Mouse (Mus musculus): ENCODE measurements at regions not wholly inside any gene's neighbourhood (a gene's known extent, or its start where the extent isn't known, plus 50 kb on each side); places are given as distances from the start of the nearest gene placed in this dataset.

- H3K27me3 ChIP-seq: no peaks in the 10 kb centered on the region
- H3K4me1 ChIP-seq: no peaks in the 10 kb centered on the region
- no peaks in the 10 kb centered on the region for H3K36me3 ChIP-seq
- no peak overlapping the region for H3K27ac ChIP-seq (replicated peaks)
- H3K9me3 ChIP-seq: no peaks in the 10 kb centered on the region
- H3K4me3 ChIP-seq: no peak overlapping the region
- no peak for ATAC-seq (replicated peaks)
- no peak overlapping the region for H3K4me2 ChIP-seq (replicated peaks)
- WGBS: 86% methylated on average over 3 of the region's 3 CpGs
- no peak overlapping the region for H3K9ac ChIP-seq (replicated peaks)
Observed at GRCm38 (mm10) chr7:124455659-124456058, 473.0 kb downstream of the Hs3st4 start.

GRCm38 (mm10) chr7:124487326-124487725, 504.7 kb downstream of the Hs3st4 start:
- Histone ChIP-seq H3K4me1 (no peaks in the 10 kb centered on the region), H3K4me2 (replicated peaks) (no peak overlapping the region), H3K9me3 (0 out of 2 replicates have a peak, but pooled peaks cover 4% of the 10 kb centered on the region), H3K9ac (replicated peaks) (no peak overlapping the region), H3K36me3 (no peaks in the 10 kb centered on the region), H3K4me3 (no peak overlapping the region), H3K27me3 (no peaks in the 10 kb centered on the region), H3K27ac (replicated peaks) (no peak overlapping the region)
- no peak for ATAC-seq (replicated peaks)
- WGBS: 65% methylated on average over 1 of the region's 1 CpGs

DNA sequence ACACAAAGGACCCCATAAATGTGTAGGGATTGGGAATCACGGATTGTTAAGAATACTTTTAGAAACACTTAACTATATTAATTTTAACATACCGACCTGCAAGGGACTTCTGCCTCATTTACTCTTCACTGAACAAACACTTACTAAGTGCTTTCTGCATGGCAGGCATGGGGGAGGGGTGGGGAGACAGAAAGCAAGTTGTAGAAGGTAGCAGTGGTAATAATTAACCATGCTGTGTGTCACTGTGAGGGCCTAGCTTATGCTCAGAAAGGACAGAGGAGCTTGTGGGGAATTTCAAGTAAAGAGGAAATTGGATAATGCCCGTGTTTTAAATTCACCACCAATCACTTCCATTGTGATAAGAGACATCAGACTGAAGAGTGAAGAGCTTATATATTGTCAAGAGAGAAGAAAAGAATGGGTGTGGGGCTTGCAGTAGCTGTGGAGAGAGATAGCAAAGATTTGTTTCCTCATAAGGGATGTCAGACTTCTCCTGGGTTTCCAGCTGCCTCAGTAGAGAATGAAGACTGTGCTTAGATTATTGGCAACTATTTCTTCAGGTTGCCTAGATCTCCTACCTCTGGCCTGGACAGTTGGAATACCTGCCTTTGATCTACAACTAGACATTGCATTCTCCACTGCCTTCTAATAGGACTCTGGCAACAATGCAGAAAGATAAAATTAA, 508.6 kb downstream of the Hs3st4 start:
- 62% methylated on average over 3 of the region's 3 CpGs for WGBS
- Histone ChIP-seq H3K36me3 (no peaks in the 10 kb centered on the region), H3K4me1 (no peaks in the 10 kb centered on the region), H3K9me3 (0 out of 2 replicates have a peak, but pooled peaks cover 4% of the 10 kb centered on the region), H3K9ac (replicated peaks) (no peak overlapping the region), H3K4me3 (no peak overlapping the region), H3K27ac (replicated peaks) (no peak overlapping the region), H3K4me2 (replicated peaks) (no peak overlapping the region), H3K27me3 (no peaks in the 10 kb centered on the region)
- ATAC-seq (replicated peaks): no peak

DNA sequence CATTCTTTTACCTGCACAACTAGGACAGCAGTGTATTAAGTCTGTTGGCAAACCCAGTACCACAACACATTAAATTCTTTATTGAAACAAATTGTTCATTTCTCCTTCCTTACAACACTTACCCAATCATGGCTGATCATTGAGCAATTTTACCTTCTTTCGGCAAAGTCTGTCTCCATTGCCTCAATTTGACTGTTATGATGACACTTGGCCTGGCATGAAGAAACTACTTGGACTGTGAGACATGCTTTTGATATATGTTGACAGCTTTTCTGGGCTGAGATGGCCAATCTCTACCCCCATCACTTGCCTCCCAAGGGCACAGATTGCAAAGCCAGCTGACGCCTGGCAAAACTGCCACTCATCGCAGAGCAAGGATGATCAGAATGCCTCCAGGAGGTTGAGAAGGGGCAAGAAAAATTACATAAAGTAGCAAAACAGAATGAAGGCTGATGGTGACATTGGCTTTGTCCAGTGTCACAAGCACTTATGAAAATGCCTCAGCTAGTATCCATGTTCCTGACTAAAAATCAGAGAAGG, 509.3 kb downstream of the Hs3st4 start:
- H3K27ac ChIP-seq (replicated peaks): no peak overlapping the region
- WGBS: 79% methylated on average over 3 of the region's 3 CpGs

DNA sequence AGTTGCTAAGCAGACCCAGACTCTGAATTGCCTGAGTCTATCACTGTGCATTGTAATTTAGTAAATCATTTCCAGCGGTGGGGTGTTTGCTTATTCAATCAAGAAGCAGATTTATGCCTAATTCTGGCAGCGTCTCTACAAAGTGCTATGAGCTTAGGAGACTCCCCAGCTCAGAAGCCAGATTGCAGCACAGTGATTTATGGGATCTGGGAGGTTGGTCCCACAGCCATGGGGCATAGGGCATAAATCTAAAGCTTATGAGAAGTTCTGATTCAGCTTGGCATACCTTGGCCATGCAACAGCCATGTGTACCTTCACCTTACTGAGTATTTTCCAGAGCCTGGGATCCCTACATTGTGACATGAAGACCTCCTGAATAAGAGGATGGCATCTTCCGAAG, 518.0 kb downstream of the Hs3st4 start:
- Histone ChIP-seq H3K9ac (replicated peaks) (no peak overlapping the region), H3K9me3 (no peaks in the 10 kb centered on the region), H3K27ac (replicated peaks) (no peak overlapping the region), H3K4me1 (peaks cover 4% of the 10 kb centered on the region; the same call in 1 of the 2 replicates), H3K36me3 (no peaks in the 10 kb centered on the region), H3K4me3 (no peak overlapping the region), H3K4me2 (replicated peaks) (no peak overlapping the region), H3K27me3 (no peaks in the 10 kb centered on the region)
- ATAC-seq (replicated peaks): no peak
- 83% methylated on average over 3 of the region's 3 CpGs for WGBS

More for the DNA sequence above, 509.3 kb downstream of the Hs3st4 start:
- Histone ChIP-seq H3K4me2 (replicated peaks) (no peak overlapping the region), H3K27me3 (no peaks in the 10 kb centered on the region), H3K4me3 (no peak overlapping the region), H3K4me1 (no peaks in the 10 kb centered on the region), H3K9ac (replicated peaks) (no peak overlapping the region), H3K36me3 (no peaks in the 10 kb centered on the region), H3K9me3 (no peaks in the 10 kb centered on the region)
- no peak for ATAC-seq (replicated peaks)

DNA sequence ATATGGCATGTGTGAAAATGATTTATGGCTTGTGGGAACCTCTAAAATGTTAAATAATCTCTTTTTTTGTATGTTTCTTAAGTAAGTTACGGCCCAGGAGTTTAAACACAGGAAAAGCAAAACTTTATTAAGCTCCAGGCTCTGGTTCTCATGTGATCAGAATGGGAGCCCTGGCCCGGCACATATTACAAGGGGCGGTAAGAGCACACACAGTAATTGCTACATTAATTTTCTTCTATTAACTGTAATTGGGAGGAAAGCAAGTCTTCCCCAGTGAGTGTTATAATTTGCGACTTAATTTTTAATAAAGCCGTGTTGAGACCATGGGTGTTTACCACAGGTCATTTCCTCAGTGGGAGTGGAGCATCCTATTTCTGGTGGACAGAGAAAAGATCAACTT, 520.1 kb downstream of the Hs3st4 start:
- no peak overlapping the region for H3K27ac ChIP-seq (replicated peaks)
- H3K36me3 ChIP-seq: no peaks in the 10 kb centered on the region
- no peaks in the 10 kb centered on the region for H3K9me3 ChIP-seq
- no peak overlapping the region for H3K4me2 ChIP-seq (replicated peaks)
- no peak overlapping the region for H3K4me3 ChIP-seq
- ATAC-seq (replicated peaks): no peak
- no peaks in the 10 kb centered on the region for H3K27me3 ChIP-seq
- H3K9ac ChIP-seq (replicated peaks): no peak overlapping the region
- peaks cover 4% of the 10 kb centered on the region; the same call in 1 of the 2 replicates for H3K4me1 ChIP-seq
- WGBS: 73% methylated on average over 5 of the region's 5 CpGs

DNA sequence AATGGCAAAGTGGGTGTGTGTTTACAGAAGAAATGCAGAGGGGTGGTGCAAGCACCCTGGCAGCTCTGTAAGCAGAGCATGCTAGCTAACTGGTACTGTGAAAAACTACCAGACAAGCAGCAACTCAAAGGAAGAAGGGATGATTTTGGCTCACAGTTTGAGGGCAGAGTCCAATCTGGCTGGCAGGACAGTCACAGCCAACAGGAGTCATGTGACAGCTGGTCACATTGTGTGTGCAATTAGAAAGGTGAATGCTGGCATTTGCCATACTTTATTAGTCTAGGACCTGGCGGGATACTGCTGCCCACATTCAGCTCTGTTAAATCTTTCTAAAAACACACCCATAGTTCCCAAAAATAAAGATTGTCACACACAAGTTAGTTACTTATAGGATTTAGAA, 566.4 kb downstream of the Hs3st4 start:
- no peaks in the 10 kb centered on the region for H3K36me3 ChIP-seq
- no peaks in the 10 kb centered on the region for H3K9me3 ChIP-seq
- no peaks in the 10 kb centered on the region for H3K4me1 ChIP-seq
- H3K4me3 ChIP-seq: no peak overlapping the region
- ATAC-seq (replicated peaks): no peak
- no peak overlapping the region for H3K4me2 ChIP-seq (replicated peaks)
- WGBS: 79% methylated on average over 1 of the region's 1 CpGs
- H3K27me3 ChIP-seq: no peaks in the 10 kb centered on the region
- no peak overlapping the region for H3K27ac ChIP-seq (replicated peaks)
- no peak overlapping the region for H3K9ac ChIP-seq (replicated peaks)

DNA sequence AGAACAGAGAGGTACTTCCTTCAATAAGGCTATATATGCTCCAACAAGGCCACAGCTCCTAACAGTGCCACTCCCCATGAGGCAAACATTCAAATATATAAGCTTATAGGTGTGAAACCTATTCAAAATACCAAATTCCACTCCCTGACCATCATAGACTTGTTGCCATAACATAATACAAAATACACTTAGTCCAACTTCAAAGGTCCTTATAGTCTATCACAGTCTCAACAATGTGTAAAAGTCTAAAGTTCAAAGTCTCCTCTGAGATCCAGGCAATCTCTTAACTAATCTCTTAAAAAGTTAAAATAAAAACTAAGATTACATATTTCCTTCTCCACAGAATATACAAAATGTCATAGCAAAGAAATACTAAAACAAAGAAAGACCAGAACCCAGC, 574.5 kb downstream of the Hs3st4 start:
- Histone ChIP-seq H3K4me1 (no peaks in the 10 kb centered on the region), H3K4me2 (replicated peaks) (no peak overlapping the region), H3K27ac (replicated peaks) (no peak overlapping the region), H3K9me3 (no peaks in the 10 kb centered on the region), H3K27me3 (no peaks in the 10 kb centered on the region), H3K4me3 (no peak overlapping the region), H3K36me3 (no peaks in the 10 kb centered on the region), H3K9ac (replicated peaks) (no peak overlapping the region)
- no peak for ATAC-seq (replicated peaks)

GRCm38 (mm10) chr7:124570804-124571203, 588.1 kb downstream of the Hs3st4 start:
- H3K4me1 ChIP-seq: no peaks in the 10 kb centered on the region
- no peak overlapping the region for H3K4me2 ChIP-seq (replicated peaks)
- H3K4me3 ChIP-seq: no peak overlapping the region
- H3K9me3 ChIP-seq: no peaks in the 10 kb centered on the region
- no peaks in the 10 kb centered on the region for H3K36me3 ChIP-seq
- ATAC-seq (replicated peaks): no peak
- no peaks in the 10 kb centered on the region for H3K27me3 ChIP-seq
- no peak overlapping the region for H3K27ac ChIP-seq (replicated peaks)
- H3K9ac ChIP-seq (replicated peaks): no peak overlapping the region

GRCm38 (mm10) chr7:124573666-124574065, 591.0 kb downstream of the Hs3st4 start:
- Histone ChIP-seq H3K9me3 (no peaks in the 10 kb centered on the region), H3K27ac (replicated peaks) (no peak overlapping the region), H3K27me3 (no peaks in the 10 kb centered on the region), H3K4me3 (no peak overlapping the region), H3K9ac (replicated peaks) (no peak overlapping the region), H3K4me1 (no peaks in the 10 kb centered on the region), H3K36me3 (no peaks in the 10 kb centered on the region), H3K4me2 (replicated peaks) (no peak overlapping the region)
- WGBS: 88% methylated on average over 5 of the region's 5 CpGs
- ATAC-seq (replicated peaks): no peak

- no peaks in the 10 kb centered on the region for H3K36me3 ChIP-seq
- H3K27me3 ChIP-seq: no peaks in the 10 kb centered on the region
- ATAC-seq (replicated peaks): no peak
- H3K4me2 ChIP-seq (replicated peaks): no peak overlapping the region
- no peak overlapping the region for H3K4me3 ChIP-seq
- 95% methylated on average over 2 of the region's 2 CpGs for WGBS
- H3K9ac ChIP-seq (replicated peaks): no peak overlapping the region
- no peaks in the 10 kb centered on the region for H3K4me1 ChIP-seq
- no peak overlapping the region for H3K27ac ChIP-seq (replicated peaks)
- H3K9me3 ChIP-seq: no peaks in the 10 kb centered on the region
Observed at GRCm38 (mm10) chr7:124581342-124581741, 598.7 kb downstream of the Hs3st4 start.

DNA sequence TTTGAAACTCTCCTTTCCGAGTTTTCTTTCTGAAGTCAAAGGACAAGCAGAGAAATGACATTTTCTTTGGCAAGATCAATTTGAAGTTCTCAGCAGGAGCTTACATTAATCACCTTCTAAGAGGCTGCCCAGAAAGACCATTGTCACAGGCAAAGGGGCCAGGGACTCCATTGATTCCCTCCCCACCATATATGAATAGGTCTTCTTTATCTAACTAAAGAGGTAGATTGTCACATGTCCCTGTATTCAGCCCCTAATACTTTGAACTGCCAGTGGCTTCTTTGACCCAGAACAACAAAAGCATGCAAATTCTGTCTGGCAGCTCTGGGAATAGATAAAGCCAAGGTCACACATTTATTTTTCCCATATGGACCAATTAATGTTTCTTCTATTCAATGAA, 602.6 kb downstream of the Hs3st4 start:
- 21% methylated on average over 1 of the region's 1 CpGs for WGBS
- ATAC-seq (replicated peaks): no peak

GRCm38 (mm10) chr7:124591369-124591768, 608.7 kb downstream of the Hs3st4 start:
- Histone ChIP-seq H3K27ac (replicated peaks) (no peak overlapping the region), H3K4me3 (no peak overlapping the region), H3K9me3 (no peaks in the 10 kb centered on the region), H3K36me3 (no peaks in the 10 kb centered on the region), H3K4me2 (replicated peaks) (no peak overlapping the region), H3K9ac (replicated peaks) (no peak overlapping the region), H3K4me1 (no peaks in the 10 kb centered on the region), H3K27me3 (no peaks in the 10 kb centered on the region)
- 0 out of 2 replicates have a peak, but pooled peaks have one; percentile 41 for ATAC-seq (replicated peaks)

More for the DNA sequence above, 602.6 kb downstream of the Hs3st4 start:
- no peaks in the 10 kb centered on the region for H3K9me3 ChIP-seq
- no peak overlapping the region for H3K9ac ChIP-seq (replicated peaks)
- H3K4me3 ChIP-seq: no peak overlapping the region
- H3K27ac ChIP-seq (replicated peaks): no peak overlapping the region
- H3K36me3 ChIP-seq: no peaks in the 10 kb centered on the region
- H3K4me1 ChIP-seq: no peaks in the 10 kb centered on the region
- H3K27me3 ChIP-seq: no peaks in the 10 kb centered on the region
- H3K4me2 ChIP-seq (replicated peaks): no peak overlapping the region

All from forebrain, embryonic 15.5 days (tissue).